Mouse (Mus musculus): Measurements from ENCODE around the gene Tcap.

- TF ChIP-seq POLR2A (IDR thresholded peaks at IDR 0.05; ENCODE audit: borderline replicate concordance, extremely low read depth, low read depth, low read length): no peak
- peak; percentile 32; the same call in 1 of the 2 replicates for TF ChIP-seq CTCF (IDR thresholded peaks at IDR 0.05; ENCODE audit: insufficient read depth, low read length)
Measured at GRCm38 (mm10) chr11:98336245-98337107, 47.1 kb upstream of the Tcap start.
